Mouse (Mus musculus) cerebellum, postnatal 25 days (tissue): ENCODE measurements around the gene Wls.

ENCODE experiments used
- DNase-seq, 2 experiments: peaks; one replicate each; pipeline ENCODE4 v3.0.0; 2021; ENCODE audit warnings: mixed read lengths in 2 of 2

Gene Wls

GRCm38 (mm10) chr3:159839481-159839880 is at the start of gene Wls:
Gene Wls, plus strand, starts transcription at chr3:159839672.
- peak; percentile 47 to 66 for DNase-seq

- no peak for DNase-seq
Observed at GRCm38 (mm10) chr3:159789781-159790180, 49.7 kb upstream of the Wls start.

- no peak for DNase-seq
Observed at GRCm38 (mm10) chr3:159831535-159831934, 7.9 kb upstream of the Wls start.

- DNase-seq = peak; percentile 18 to 24
Observed at GRCm38 (mm10) chr3:159840002-159840816, 737 bp downstream of the Wls start.

GRCm38 (mm10) chr3:159840817-159841390 is 1.4 kb downstream of the Wls start:
- DNase-seq = peak in 1 of 2 experiments; percentile 7

GRCm38 (mm10) chr3:159841458-159841857 is 2.0 kb downstream of the Wls start:
- DNase-seq = no peak

GRCm38 (mm10) chr3:159843135-159843534 is 3.7 kb downstream of the Wls start:
- DNase-seq = no peak

- DNase-seq = no peak
Observed at GRCm38 (mm10) chr3:159847410-159848016, 8.0 kb downstream of the Wls start.

- DNase-seq = no peak
Observed at GRCm38 (mm10) chr3:159848156-159848555, 8.7 kb downstream of the Wls start.

GRCm38 (mm10) chr3:159851476-159851875 is 12.0 kb downstream of the Wls start:
- no peak for DNase-seq

GRCm38 (mm10) chr3:159851980-159852379 is 12.5 kb downstream of the Wls start:
- DNase-seq = no peak

GRCm38 (mm10) chr3:159857112-159857511 is 17.6 kb downstream of the Wls start:
- DNase-seq = no peak

GRCm38 (mm10) chr3:159865691-159866090 is 26.2 kb downstream of the Wls start:
- no peak for DNase-seq

GRCm38 (mm10) chr3:159878983-159879382 is 39.5 kb downstream of the Wls start:
- DNase-seq = no peak

- DNase-seq = no peak
Observed at GRCm38 (mm10) chr3:159883325-159883724, 43.9 kb downstream of the Wls start.

GRCm38 (mm10) chr3:159884802-159885201 is 45.3 kb downstream of the Wls start:
- no peak for DNase-seq

GRCm38 (mm10) chr3:159885271-159885670 is 45.8 kb downstream of the Wls start:
- DNase-seq = peak; percentile 9 to 20

GRCm38 (mm10) chr3:159885781-159886400 is 46.4 kb downstream of the Wls start:
- no peak for DNase-seq

- DNase-seq = no peak
Observed at GRCm38 (mm10) chr3:159890176-159891056, 50.9 kb downstream of the Wls start.

- peak in 1 of 2 experiments; percentile 5 for DNase-seq
Observed at GRCm38 (mm10) chr3:159891057-159891752, 51.7 kb downstream of the Wls start.

- DNase-seq = no peak
Observed at GRCm38 (mm10) chr3:159907329-159907728, 67.9 kb downstream of the Wls start.
